Comparison of ENCODE assay signal across 18 mouse cellular contexts in genomic region chr11:32651723-32652122, GRCm38 (mm10).
"Had no signal": no experiment of that assay in that cellular context is flagged by ENCODE, and none has a peak within 500 bp of the region (broad histone marks: within the 10 kb centered on the region; RNA-seq: fewer than 3 reads in every experiment).

No protein-coding gene starts in this region.

- DNase-seq: layer of hippocampus, adult 9-11 months; liver; lung, adult 18-20 months; lung, postnatal 10 days; lung, postnatal 4 days; thymus, adult 2 months; thymus, postnatal 14 days; thymus, postnatal 4 days had no signal

- H3K4me3 ChIP-seq: limb, embryonic 10.5 days; limb, embryonic 13.5 days; liver, embryonic 12.5 days; liver, embryonic 15.5 days; lung, embryonic 15.5 days; midbrain, embryonic 12.5 days; myocyte; neural tube, embryonic 13.5 days had no signal

- ATAC-seq: liver, embryonic 12.5 days; midbrain, embryonic 16.5 days had no signal

- H3K9ac ChIP-seq: limb, embryonic 13.5 days; liver, embryonic 12.5 days; liver, embryonic 15.5 days; lung, embryonic 15.5 days; midbrain, embryonic 12.5 days; neural tube, embryonic 13.5 days had no signal

- H3K27me3 ChIP-seq: limb, embryonic 13.5 days; liver, embryonic 12.5 days; liver, embryonic 15.5 days; lung, embryonic 15.5 days; midbrain, embryonic 12.5 days; neural tube, embryonic 13.5 days had no signal

- H3K4me2 ChIP-seq: limb, embryonic 13.5 days; liver, embryonic 12.5 days; liver, embryonic 15.5 days; lung, embryonic 15.5 days; midbrain, embryonic 12.5 days; neural tube, embryonic 13.5 days had no signal

- H3K27ac ChIP-seq: limb, embryonic 10.5 days; limb, embryonic 13.5 days; liver, embryonic 12.5 days; liver, embryonic 15.5 days; lung, embryonic 15.5 days; midbrain, embryonic 12.5 days; neural tube, embryonic 13.5 days; stomach, postnatal 0 days had no signal

- H3K36me3 ChIP-seq: lung, embryonic 15.5 days; midbrain, embryonic 12.5 days; neural tube, embryonic 13.5 days had no signal

- H3K9me3 ChIP-seq: limb, embryonic 10.5 days; limb, embryonic 13.5 days; liver, embryonic 12.5 days; liver, embryonic 15.5 days; lung, embryonic 15.5 days; midbrain, embryonic 12.5 days; neural tube, embryonic 13.5 days had no signal
